Comparison of ENCODE assay signal across 8 mouse cellular contexts in the genomic region with DNA sequence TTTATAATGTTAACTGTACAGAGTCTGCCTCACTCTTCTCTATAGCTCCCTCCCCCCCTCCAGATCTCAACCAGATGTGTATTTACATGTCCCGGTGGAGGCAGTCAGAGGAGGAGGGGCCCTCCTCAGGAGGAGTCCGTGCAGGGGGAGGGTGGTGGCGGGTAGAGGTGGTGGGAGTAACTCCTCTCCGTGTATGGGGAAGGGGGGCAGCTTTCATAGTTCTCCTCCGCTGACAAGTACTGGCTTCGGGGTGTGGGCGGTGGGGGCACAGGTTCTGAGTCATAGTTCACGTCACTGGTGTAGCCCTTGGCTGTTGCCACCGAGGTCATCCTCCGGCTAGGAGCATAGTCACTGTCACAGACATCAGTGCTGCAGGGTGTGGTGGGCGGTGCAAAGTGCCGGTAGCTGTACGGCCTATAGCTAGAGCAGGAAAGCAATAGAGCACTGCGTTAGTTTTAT. TPM values are rescaled to one million over a fixed set of nuclear protein-coding genes. Genes with fewer than 3 reads are reported as not detected.
A peak's percentile ranks its signal among the peaks of the same experiment; 100 is the strongest.
DNase-seq lines count a peak whose midpoint lies in the region; ATAC-seq and TF ChIP-seq lines count a peak whose summit lies in the region.

No protein-coding gene starts in this region.

- no peak overlapping the region for H3K4me2 ChIP-seq in heart, embryonic 13.5 days
- no peak overlapping the region for H3K4me2 ChIP-seq in hindbrain, postnatal 0 days (ENCODE audit: low read depth, low read length)
- H3K4me2 ChIP-seq in neural tube, embryonic 14.5 days (ENCODE audit: low read depth, low read length): no peak overlapping the region

- H3K4me1 ChIP-seq in heart, embryonic 13.5 days: peaks cover 6% of the 10 kb centered on the region; the same call in 1 of the 2 replicates
- no peaks in the 10 kb centered on the region for H3K4me1 ChIP-seq in hindbrain, postnatal 0 days (ENCODE audit: insufficient read depth, low read length)
- no peaks in the 10 kb centered on the region for H3K4me1 ChIP-seq in neural tube, embryonic 14.5 days (ENCODE audit: control insufficient read depth, insufficient read depth, low read length)

- peaks cover 86% of the 10 kb centered on the region for H3K36me3 ChIP-seq in heart, embryonic 13.5 days
- peaks cover 42% of the 10 kb centered on the region for H3K36me3 ChIP-seq in hindbrain, postnatal 0 days (ENCODE audit: insufficient read depth, low read length)
- peaks cover 48% of the 10 kb centered on the region for H3K36me3 ChIP-seq in neural tube, embryonic 14.5 days (ENCODE audit: control insufficient read depth, insufficient read depth, low read length)

- intact Hi-C loops in heart, postnatal 36 days (cut with DNase I): no loop called here

- DNase-seq in heart, postnatal 36 days: no peak
- peak; percentile 40 for DNase-seq in CD4-positive helper T cell, adult 2 months (ENCODE audit: low read depth, low spot score)
- peak; percentile 19 for DNase-seq in embryo, embryonic 9.5 days (ENCODE audit: extremely low spot score)
- no peak for DNase-seq in hindbrain, postnatal 0 days (ENCODE audit: low spot score)
- no peak for DNase-seq in thymus, postnatal 25 days
- no peak for DNase-seq in spleen, postnatal 10 days (ENCODE audit: low spot score in 2 of 2)

- H3K9me3 ChIP-seq in heart, embryonic 13.5 days: no peaks in the 10 kb centered on the region
- no peaks in the 10 kb centered on the region for H3K9me3 ChIP-seq in hindbrain, postnatal 0 days (ENCODE audit: low read length)
- H3K9me3 ChIP-seq in neural tube, embryonic 14.5 days (ENCODE audit: control insufficient read depth, low read length): no peaks in the 10 kb centered on the region

- 53% methylated on average over 14 of the region's 14 CpGs for WGBS in heart, embryonic 13.5 days
- WGBS in hindbrain, postnatal 0 days: 64% methylated on average over 14 of the region's 14 CpGs
- WGBS in neural tube, embryonic 14.5 days: 60% methylated on average over 14 of the region's 14 CpGs

- H3K27me3 ChIP-seq in heart, embryonic 13.5 days (replicated peaks): no peaks in the 10 kb centered on the region
- no peaks in the 10 kb centered on the region for H3K27me3 ChIP-seq in hindbrain, postnatal 0 days (ENCODE audit: insufficient read depth, low read length)
- H3K27me3 ChIP-seq in neural tube, embryonic 14.5 days (ENCODE audit: control insufficient read depth, insufficient read depth, low read length): no peaks in the 10 kb centered on the region

- no peak overlapping the region for H3K9ac ChIP-seq in heart, embryonic 13.5 days
- no peak overlapping the region for H3K9ac ChIP-seq in hindbrain, postnatal 0 days (replicated peaks; ENCODE audit: low read length)
- H3K9ac ChIP-seq in neural tube, embryonic 14.5 days (replicated peaks; ENCODE audit: low read depth, low read length): no peak overlapping the region

- no peak overlapping the region for H3K27ac ChIP-seq in heart, embryonic 13.5 days (replicated peaks)
- no peak overlapping the region for H3K27ac ChIP-seq in hindbrain, postnatal 0 days
- no peak overlapping the region for H3K27ac ChIP-seq in neural tube, embryonic 14.5 days (ENCODE audit: low read depth, low read length)

- peak; percentile 46; the same call in 1 of the 2 replicates for ATAC-seq in heart, embryonic 13.5 days (ENCODE audit: extremely low read depth, insufficient number of reproducible peaks, low FRiP score, low TSS enrichment)
- peak; percentile 32; the same call in 1 of the 2 replicates for ATAC-seq in hindbrain, postnatal 0 days
- ATAC-seq in neural tube, embryonic 14.5 days (ENCODE audit: low read depth): peak; percentile 54; the same call in 1 of the 2 replicates

- H3K4me3 ChIP-seq in heart, embryonic 13.5 days: no peak overlapping the region
- no peak overlapping the region for H3K4me3 ChIP-seq in hindbrain, postnatal 0 days (ENCODE audit: low read length)
- H3K4me3 ChIP-seq in neural tube, embryonic 14.5 days (ENCODE audit: low read depth, low read length): no peak overlapping the region

- no peak for TF ChIP-seq CTCF in hindbrain, postnatal 0 days (IDR thresholded peaks at IDR 0.05; ENCODE audit: low read depth)

RNA-seq across cellular contexts. Expression of a gene that starts 54.6 kb away (rescaled TPM):
- 0.41 and 0.48 TPM in 2 replicates for polyA plus RNA-seq in heart, embryonic 13.5 days (2015; fragmentation: Nextera tagmentation; extraction: Ambion mirVana)
- not detected for total RNA-seq in heart, postnatal 36 days (2021)
- 0.14 TPM in 1 of 2 replicates, not detected in the other for total RNA-seq in hindbrain, postnatal 0 days (2014; rRNA removed)
- 0.11 and 0.15 TPM in 2 replicates for polyA plus RNA-seq in hindbrain, postnatal 0 days (2015; fragmentation: Nextera tagmentation; extraction: Ambion mirVana)
- polyA plus RNA-seq in neural tube, embryonic 14.5 days (2014; fragmentation: Nextera tagmentation; extraction: Ambion mirVana): 0.09 TPM in 1 of 2 replicates, not detected in the other

Comparison
In these comparisons a context has a peak if more than half of its experiments do, and no peak if none do; other contexts are left out.
1. DNase-seq: peak in CD4-positive helper T cell, adult 2 months (single experiment) and embryo, embryonic 9.5 days (single experiment); none in heart, postnatal 36 days (0 of 2), hindbrain, postnatal 0 days (single experiment), thymus, postnatal 25 days (single experiment) and spleen, postnatal 10 days (0 of 2).
2. Peak in every context shown above with its lines, with median percentiles within 50 percentile points of each other: ATAC-seq.